Mouse (Mus musculus): ENCODE measurements around the gene Bsn.

GRCm38 (mm10) chr9:108065491-108066011, 124.6 kb downstream of the Bsn start:
- TF ChIP-seq POLR2A (IDR thresholded peaks at IDR 0.05; ENCODE audit: borderline replicate concordance, low read depth, low read length) = no peak
- peak; percentile 65 for TF ChIP-seq CTCF (IDR thresholded peaks at IDR 0.05; ENCODE audit: low read depth, low read length)
